Mouse (Mus musculus) MEL (cell line): ENCODE results near the gene Gm13691. TPM values are rescaled to one million over a fixed set of nuclear protein-coding genes. Genes with fewer than 3 reads are reported as not detected.
"Not testable (repeated sequence)": the region's sequence is repeated elsewhere in the genome, so short reads cannot be mapped to it uniquely, and the experiment has no call there.

Experiments
- DNase-seq: peaks from one replicate; pipeline ENCODE4 v3.0.0; 2011; ENCODE audit warnings: low read depth, low spot score
- H3K27ac ChIP-seq: 2 replicates; pipeline ENCODE4 v1.5.1; 2012; ENCODE audit warnings: low read depth, mild to moderate bottlenecking, control low read depth, low read length, moderate library complexity; ENCODE audit not compliant: control insufficient read depth
- H3K27me3 ChIP-seq, 2 experiments: fragments of 150-350 bp in 1 of 2; sonication (generic) in 1 of 2; 2 replicates each; pipeline ENCODE4 v1.6.1; 2012; ENCODE audit warnings: low read length in 2 of 2, mild to moderate bottlenecking in 2 of 2, improper control_type of control experiment in 1 of 2, moderate library complexity in 1 of 2; ENCODE audit not compliant: insufficient read depth in 2 of 2, control insufficient read depth in 1 of 2
- H3K36me3 ChIP-seq, 2 experiments: 2 replicates each; pipeline ENCODE4 v1.6.1; 2012 to 2014; ENCODE audit warnings: low read length in 2 of 2, improper control_type of control experiment in 1 of 2, inconsistent platforms in 1 of 2, mild to moderate bottlenecking in 1 of 2; ENCODE audit not compliant: insufficient read depth in 2 of 2, control insufficient read depth in 1 of 2
- H3K4me1 ChIP-seq, 2 experiments: fragments of 150-350 bp in 1 of 2; sonication (generic) in 1 of 2; 2 replicates each; pipeline ENCODE4 v1.6.1; 2012; ENCODE audit warnings: low read length in 2 of 2, improper control_type of control experiment in 1 of 2, mild to moderate bottlenecking in 1 of 2; ENCODE audit not compliant: insufficient read depth in 2 of 2, control insufficient read depth in 1 of 2
- H3K4me3 ChIP-seq, 2 experiments: fragments of 150-350 bp in 1 of 2; sonication (generic) in 1 of 2; 2 replicates each; pipeline ENCODE4 v1.5.1; 2012; ENCODE audit warnings: low read depth in 2 of 2, low read length in 2 of 2, mild to moderate bottlenecking in 2 of 2, moderate library complexity in 2 of 2, control low read depth in 1 of 2, improper control_type of control experiment in 1 of 2; ENCODE audit not compliant: control insufficient read depth in 1 of 2, insufficient read depth in 1 of 2
- H3K79me2 ChIP-seq: 2 replicates; pipeline ENCODE4 v1.6.1; 2012; ENCODE audit warnings: mild to moderate bottlenecking, low read length, moderate library complexity; ENCODE audit not compliant: control insufficient read depth, poor library complexity, insufficient read depth
- H3K9ac ChIP-seq: 2 replicates; pipeline ENCODE4 v1.6.1; 2012; ENCODE audit warnings: low read depth, mild to moderate bottlenecking, control low read depth, low read length, moderate library complexity; ENCODE audit not compliant: control insufficient read depth, poor library complexity, severe bottlenecking
- H3K9me3 ChIP-seq: fragments of 150-350 bp; sonication (generic); replicated peaks from 2 replicates; pipeline ENCODE4 v1.6.1; 2012; ENCODE audit warnings: mild to moderate bottlenecking, low read length, improper control_type of control experiment, moderate library complexity; ENCODE audit not compliant: insufficient read depth
- polyA plus RNA-seq, 2 experiments: library from polyadenylated mRNA; stranded (reverse) in 1 of 2; unstranded in 1 of 2; fragments of >175 nt in 1 of 2; fragments of >200 nt in 1 of 2; gene quantifications; 2 replicates each; pipeline versions ENCODE4 v1.2.1 to v1.2.4; 2012; ENCODE audit warnings: low replicate concordance in 2 of 2, low read depth in 1 of 2; ENCODE audit not compliant: insufficient read length in 2 of 2, insufficient read depth in 1 of 2, missing spikeins in 1 of 2
- total RNA-seq: library from RNA; depleted of rRNA; stranded (reverse); fragments of 300-350 nt; gene quantifications from 2 replicates; pipeline ENCODE4 v1.2.3, GENCODE M21; 2012

Gm13691 gene
- total and polyA plus RNA-seq, 3 experiments, result 0.08 TPM; not detected in 1

- not testable (repeated sequence) for H3K27me3 ChIP-seq, H3K4me1 ChIP-seq, H3K79me2 ChIP-seq, H3K9me3 ChIP-seq, H3K27ac ChIP-seq, H3K4me3 ChIP-seq, DNase-seq, H3K9ac ChIP-seq, H3K36me3 ChIP-seq
Measured at GRCm38 (mm10) chr2:83961203-83961602, 29.1 kb upstream of the Gm13691 start, which contains the start of gene Gm13693. Gene Gm13693, plus strand, starts transcription at chr2:83961503.

DNA sequence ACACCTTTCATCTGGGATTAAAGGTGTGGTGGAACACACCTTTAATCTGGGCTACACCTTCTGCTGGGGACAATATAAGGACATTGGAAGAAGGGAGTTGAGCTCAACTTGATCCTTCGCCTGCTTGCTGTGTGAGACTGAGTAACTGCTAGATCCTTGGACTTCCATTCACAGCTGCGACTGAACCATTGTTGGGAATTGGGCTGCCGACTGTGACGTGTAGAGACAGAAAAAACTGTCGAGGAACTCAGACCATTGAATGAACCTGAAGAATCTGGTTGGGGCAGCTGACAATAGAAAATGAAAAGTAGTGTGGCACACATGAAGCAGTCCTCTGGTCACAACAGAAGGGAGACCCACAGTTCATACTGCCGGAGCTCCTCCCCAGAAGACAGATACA is 23.3 kb upstream of the Gm13691 start, which contains the start of gene Gm13695:
TSS of gene Gm13695 (plus strand) at position 301 of the 400 bp plus-strand sequence.
- not testable (repeated sequence) for H3K9ac ChIP-seq, H3K27ac ChIP-seq, H3K9me3 ChIP-seq, H3K36me3 ChIP-seq, H3K27me3 ChIP-seq, H3K79me2 ChIP-seq, H3K4me1 ChIP-seq, H3K4me3 ChIP-seq, DNase-seq

DNA sequence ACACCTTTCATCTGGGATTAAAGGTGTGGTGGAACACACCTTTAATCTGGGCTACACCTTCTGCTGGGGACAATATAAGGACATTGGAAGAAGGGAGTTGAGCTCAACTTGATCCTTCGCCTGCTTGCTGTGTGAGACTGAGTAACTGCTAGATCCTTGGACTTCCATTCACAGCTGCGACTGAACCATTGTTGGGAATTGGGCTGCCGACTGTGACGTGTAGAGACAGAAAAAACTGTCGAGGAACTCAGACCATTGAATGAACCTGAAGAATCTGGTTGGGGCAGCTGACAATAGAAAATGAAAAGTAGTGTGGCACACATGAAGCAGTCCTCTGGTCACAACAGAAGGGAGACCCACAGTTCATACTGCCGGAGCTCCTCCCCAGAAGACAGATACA is 17.5 kb upstream of the Gm13691 start, which contains the start of gene Gm13696:
TSS of gene Gm13696 (plus strand) at position 301 of the 400 bp plus-strand sequence.
- not testable (repeated sequence) for H3K79me2 ChIP-seq, H3K27me3 ChIP-seq, H3K36me3 ChIP-seq, H3K9me3 ChIP-seq, H3K27ac ChIP-seq, H3K4me3 ChIP-seq, H3K4me1 ChIP-seq, H3K9ac ChIP-seq, DNase-seq

DNA sequence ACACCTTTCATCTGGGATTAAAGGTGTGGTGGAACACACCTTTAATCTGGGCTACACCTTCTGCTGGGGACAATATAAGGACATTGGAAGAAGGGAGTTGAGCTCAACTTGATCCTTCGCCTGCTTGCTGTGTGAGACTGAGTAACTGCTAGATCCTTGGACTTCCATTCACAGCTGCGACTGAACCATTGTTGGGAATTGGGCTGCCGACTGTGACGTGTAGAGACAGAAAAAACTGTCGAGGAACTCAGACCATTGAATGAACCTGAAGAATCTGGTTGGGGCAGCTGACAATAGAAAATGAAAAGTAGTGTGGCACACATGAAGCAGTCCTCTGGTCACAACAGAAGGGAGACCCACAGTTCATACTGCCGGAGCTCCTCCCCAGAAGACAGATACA is 11.7 kb upstream of the Gm13691 start, which contains the start of gene Gm13694:
TSS of gene Gm13694 (plus strand) at position 301 of the 400 bp plus-strand sequence.
- H3K27me3 ChIP-seq, H3K36me3 ChIP-seq, DNase-seq, H3K9me3 ChIP-seq, H3K4me1 ChIP-seq, H3K79me2 ChIP-seq, H3K9ac ChIP-seq, H3K27ac ChIP-seq, H3K4me3 ChIP-seq: not testable (repeated sequence)

DNA sequence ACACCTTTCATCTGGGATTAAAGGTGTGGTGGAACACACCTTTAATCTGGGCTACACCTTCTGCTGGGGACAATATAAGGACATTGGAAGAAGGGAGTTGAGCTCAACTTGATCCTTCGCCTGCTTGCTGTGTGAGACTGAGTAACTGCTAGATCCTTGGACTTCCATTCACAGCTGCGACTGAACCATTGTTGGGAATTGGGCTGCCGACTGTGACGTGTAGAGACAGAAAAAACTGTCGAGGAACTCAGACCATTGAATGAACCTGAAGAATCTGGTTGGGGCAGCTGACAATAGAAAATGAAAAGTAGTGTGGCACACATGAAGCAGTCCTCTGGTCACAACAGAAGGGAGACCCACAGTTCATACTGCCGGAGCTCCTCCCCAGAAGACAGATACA is 5.9 kb upstream of the Gm13691 start, which contains the start of gene Gm13697:
TSS of gene Gm13697 (plus strand) at position 301 of the 400 bp plus-strand sequence.
- H3K4me3 ChIP-seq, H3K27ac ChIP-seq, H3K36me3 ChIP-seq, H3K9ac ChIP-seq, H3K79me2 ChIP-seq, DNase-seq, H3K9me3 ChIP-seq, H3K4me1 ChIP-seq, H3K27me3 ChIP-seq: not testable (repeated sequence)
